Mouse (Mus musculus): ENCODE measurements around the gene Cfap61.

Gene Cfap61

DNA sequence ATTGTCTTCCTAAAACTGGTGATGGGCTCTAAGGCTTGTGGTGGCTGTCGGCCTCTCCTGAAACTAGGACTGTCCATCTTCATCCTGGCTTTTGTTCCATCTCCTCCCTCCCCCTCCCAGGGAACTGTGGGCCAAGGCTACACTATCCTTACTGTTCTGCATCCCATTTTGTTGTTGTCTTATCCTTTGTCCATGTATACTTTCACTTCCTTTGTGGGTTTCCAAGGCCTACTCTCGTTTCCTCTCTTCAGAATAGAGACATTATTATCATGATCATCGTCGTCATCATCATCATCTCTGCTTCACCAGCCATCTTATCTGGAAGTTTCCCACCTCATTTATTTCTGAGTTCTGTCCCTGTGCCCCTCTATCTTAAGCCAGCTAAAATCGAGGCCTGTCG is 199.7 kb downstream of the Cfap61 start:
- in situ Hi-C loops (cut with MboI, MseI): no loop called here

- in situ Hi-C loops (cut with MboI, MseI): no loop called here
These were observed 206.1 kb downstream of the Cfap61 start for GRCm38 (mm10) chr2:146140711-146141110.

- in situ Hi-C loops (cut with MboI, MseI): no loop called here
These were observed 212.7 kb downstream of the Cfap61 start for GRCm38 (mm10) chr2:146147306-146147705.

GRCm38 (mm10) chr2:146147801-146148200 is 213.2 kb downstream of the Cfap61 start:
- in situ Hi-C loops (cut with MboI, MseI): no loop called here

GRCm38 (mm10) chr2:146149206-146149974 is 214.8 kb downstream of the Cfap61 start:
- in situ Hi-C loops (cut with MboI, MseI): no loop called here

- in situ Hi-C loops (cut with MboI, MseI): loop anchor here (25.0 kb wide), 1 partner anchor 781 kb away; no protein-coding TSS in a partner anchor
These were observed 233.6 kb downstream of the Cfap61 start for GRCm38 (mm10) chr2:146168017-146168803.

- in situ Hi-C loops (cut with MboI, MseI): loop anchor here (25.0 kb wide), 1 partner anchor 782 kb away; no protein-coding TSS in a partner anchor
These were observed 234.9 kb downstream of the Cfap61 start for GRCm38 (mm10) chr2:146169492-146169891.

- in situ Hi-C loops (cut with MboI, MseI): loop anchor here (25.0 kb wide), 1 partner anchor 785 kb away; no protein-coding TSS in a partner anchor
These were observed 237.5 kb downstream of the Cfap61 start for GRCm38 (mm10) chr2:146172106-146172505.

DNA sequence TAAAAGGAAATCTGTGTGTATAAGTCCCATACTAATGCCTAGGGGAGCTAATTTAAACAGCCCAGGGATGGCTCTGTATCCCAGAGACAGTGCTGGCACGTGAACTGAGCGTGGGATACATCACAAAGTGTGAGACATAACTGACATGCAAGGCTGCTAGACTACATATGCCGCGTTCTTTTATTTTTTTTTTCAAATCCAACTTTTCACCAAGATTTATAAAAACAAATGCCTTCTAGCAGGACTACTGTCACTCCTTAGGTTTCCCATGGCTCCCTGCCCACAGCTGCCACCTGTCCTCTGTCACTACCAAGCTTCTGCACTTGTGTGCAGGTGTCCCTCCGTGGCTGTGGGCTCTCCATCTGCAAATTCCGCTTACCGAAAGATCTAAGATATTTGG is 239.6 kb downstream of the Cfap61 start:
- in situ Hi-C loops (cut with MboI, MseI): loop anchor here (25.0 kb wide), 1 partner anchor 787 kb away; no protein-coding TSS in a partner anchor

GRCm38 (mm10) chr2:146178718-146179117 is 244.1 kb downstream of the Cfap61 start:
- in situ Hi-C loops (cut with MboI, MseI): no loop called here

- in situ Hi-C loops (cut with MboI, MseI): no loop called here
These were observed 249.5 kb downstream of the Cfap61 start for GRCm38 (mm10) chr2:146183830-146184793.

GRCm38 (mm10) chr2:146196126-146196525 is 261.5 kb downstream of the Cfap61 start:
- in situ Hi-C loops (cut with MboI, MseI): no loop called here

- in situ Hi-C loops (cut with MboI, MseI): no loop called here
These were observed 263.4 kb downstream of the Cfap61 start for GRCm38 (mm10) chr2:146197947-146198346.

- in situ Hi-C loops (cut with MboI, MseI): loop anchor here (25.0 kb wide), 1 partner anchor 976 kb away; the partner anchor contains the start of gene Nkx2-2
These were observed 276.4 kb downstream of the Cfap61 start for GRCm38 (mm10) chr2:146210968-146211367.

GRCm38 (mm10) chr2:146214715-146215114 is 280.1 kb downstream of the Cfap61 start:
- in situ Hi-C loops (cut with MboI, MseI): loop anchor here (25.0 kb wide), 1 partner anchor 973 kb away; the partner anchor contains the start of gene Nkx2-2

- in situ Hi-C loops (cut with MboI, MseI): loop anchor here (25.0 kb wide), 1 partner anchor 971 kb away; the partner anchor contains the start of gene Nkx2-2
These were observed 281.8 kb downstream of the Cfap61 start for GRCm38 (mm10) chr2:146216111-146217064.

DNA sequence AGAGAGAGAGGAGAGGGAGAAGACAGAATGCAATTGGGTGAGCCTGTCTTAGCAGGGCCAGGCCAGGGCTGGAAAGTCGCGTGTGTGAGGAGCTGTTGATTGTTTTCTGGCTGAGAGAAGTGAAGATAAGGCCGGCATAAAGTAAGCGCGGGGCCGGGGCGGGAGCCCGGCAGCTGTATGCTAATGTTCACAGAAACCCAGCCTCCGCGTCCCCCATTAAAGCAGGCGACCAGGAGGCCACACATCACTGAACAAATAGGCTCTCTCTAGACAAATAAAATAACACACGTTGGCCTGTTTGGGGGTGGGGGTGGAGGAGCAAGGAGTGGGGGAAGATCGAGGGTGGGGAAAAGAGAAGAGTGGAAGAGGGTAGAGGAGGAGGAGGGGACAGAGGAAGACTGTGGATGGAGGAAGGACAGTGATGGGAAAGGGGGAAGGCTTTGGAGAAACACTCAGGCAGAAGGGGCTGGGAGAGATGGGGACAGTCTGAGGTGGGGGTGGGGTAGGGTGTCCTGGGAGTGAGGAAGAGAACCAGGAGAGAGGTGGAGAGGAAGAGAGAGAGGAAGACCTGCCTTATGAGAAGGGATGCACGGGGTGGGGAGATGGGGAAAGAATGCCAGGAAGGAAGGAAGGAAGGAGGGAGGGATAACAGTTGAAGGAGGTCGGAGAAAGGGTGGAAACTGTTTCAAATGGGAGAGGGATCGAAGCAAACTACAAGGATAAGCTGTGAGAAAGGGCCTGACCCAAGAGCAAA is 282.8 kb downstream of the Cfap61 start:
- in situ Hi-C loops (cut with MboI, MseI): loop anchor here (25.0 kb wide), 1 partner anchor 970 kb away; the partner anchor contains the start of gene Nkx2-2

GRCm38 (mm10) chr2:146218161-146218691 is 283.6 kb downstream of the Cfap61 start:
- in situ Hi-C loops (cut with MboI, MseI): loop anchor here (25.0 kb wide), 1 partner anchor 969 kb away; the partner anchor contains the start of gene Nkx2-2

Data from T-helper 1 cell (primary cell).